Mouse (Mus musculus) erythroblast, embryonic 14.5 days (primary cell): Measurements from ENCODE around the gene B4galt7.

Source experiments
- GATA1 ChIP-seq: IDR thresholded peaks from 2 replicates; pipeline ENCODE4 v1.6.1; 2012; ENCODE audit warnings: low read length, inconsistent platforms, mixed read lengths
- TAL1 ChIP-seq: IDR thresholded peaks from 3 replicates; pipeline ENCODE4 v1.6.1; 2012; ENCODE audit warnings: low read length, inconsistent platforms, mixed read lengths

- no peak for TF ChIP-seq TAL1
- TF ChIP-seq GATA1: no peak
Measured at GRCm38 (mm10) chr13:55592512-55593253, 7.0 kb upstream of the B4galt7 start.
